Mouse (Mus musculus) forebrain, embryonic 12.5 days (tissue): Measurements from ENCODE around the gene Usp5. TPM values are rescaled to one million over a fixed set of nuclear protein-coding genes. Genes with fewer than 3 reads are reported as not detected.
A peak's percentile ranks its signal among the peaks of the same experiment; 100 is the strongest.

Source experiments
- ATAC-seq: fragments of 200-750 bp; cut with Nextera tagmentation; 2 replicates; pipeline ENCODE4 v1.8.0; 2017; ENCODE audit warnings: moderate TSS enrichment; ENCODE audit not compliant: low FRiP score
- H3K27ac ChIP-seq: fragments of 300-500 bp; sonication (generic); 2 replicates; pipeline ENCODE4 v1.5.1; 2016; ENCODE audit warnings: mild to moderate bottlenecking
- H3K27me3 ChIP-seq: fragments of 300-500 bp; sonication (generic); 2 replicates; pipeline ENCODE4 v1.6.1; 2016; ENCODE audit warnings: mild to moderate bottlenecking
- H3K36me3 ChIP-seq: fragments of 300-500 bp; sonication (generic); replicated peaks from 2 replicates; pipeline ENCODE4 v1.6.1; 2016; ENCODE audit warnings: mild to moderate bottlenecking
- H3K4me1 ChIP-seq: fragments of 300-500 bp; sonication (generic); 2 replicates; pipeline ENCODE4 v1.6.1; 2016
- H3K4me2 ChIP-seq: fragments of 300-500 bp; sonication (generic); 2 replicates; pipeline ENCODE4 v1.6.1; 2016; ENCODE audit warnings: mild to moderate bottlenecking, moderate library complexity
- H3K4me3 ChIP-seq: fragments of 300-500 bp; sonication (generic); replicated peaks from 2 replicates; pipeline ENCODE4 v1.5.1; 2016; ENCODE audit warnings: mild to moderate bottlenecking
- H3K9ac ChIP-seq: fragments of 300-500 bp; sonication (generic); 2 replicates; pipeline ENCODE4 v1.6.1; 2016; ENCODE audit warnings: mild to moderate bottlenecking
- H3K9me3 ChIP-seq: fragments of 300-500 bp; sonication (generic); 2 replicates; pipeline ENCODE4 v1.6.1; 2016
- WGBS: fragments of 180-500 bp; shearing (Covaris S2); methylation state at CpG from one replicate; pipeline ENCODE4 v1.1.7; 2016; 5-methylcytosine and 5-hydroxymethylcytosine counted together
- polyA plus RNA-seq: library from polyadenylated mRNA; unstranded; fragments of >200 nt; fragmentation: Nextera tagmentation; extraction: Ambion mirVana; gene quantifications from 2 replicates; pipeline ENCODE4 v1.2.1, GENCODE M21; 2016

Usp5 gene
- polyA plus RNA-seq, 1 experiment from 2014 or later = 199 TPM

- Histone ChIP-seq H3K9ac (no peak overlapping the region), H3K36me3 (no peaks in the 10 kb centered on the region), H3K27ac (0 out of 2 replicates have a peak overlapping the region, but pooled peaks have one; percentile 10), H3K4me1 (peaks cover 24% of the 10 kb centered on the region), H3K4me2 (peak overlapping the region; percentile 65), H3K9me3 (no peaks in the 10 kb centered on the region), H3K27me3 (peaks cover 38% of the 10 kb centered on the region), H3K4me3 (peak overlapping the region; percentile 40)
- 0 out of 2 replicates have a peak, but pooled peaks have one; percentile 53 for ATAC-seq
- WGBS = 19% methylated on average over 19 of the region's 19 CpGs
Observed at GRCm38 (mm10) chr6:124767920-124768703, 61.2 kb downstream of the Usp5 start.

- H3K9ac ChIP-seq = no peak overlapping the region
- ATAC-seq = no peak
- no peaks in the 10 kb centered on the region for H3K36me3 ChIP-seq
- H3K4me1 ChIP-seq = peaks cover 24% of the 10 kb centered on the region
- H3K27me3 ChIP-seq = peaks cover 38% of the 10 kb centered on the region
- H3K27ac ChIP-seq = 0 out of 2 replicates have a peak overlapping the region, but pooled peaks have one; percentile 10
- no peak overlapping the region for H3K4me3 ChIP-seq
- H3K9me3 ChIP-seq = no peaks in the 10 kb centered on the region
- H3K4me2 ChIP-seq = no peak overlapping the region
- WGBS = 27% methylated on average over 4 of the region's 4 CpGs
Observed at GRCm38 (mm10) chr6:124767536-124767919, 61.8 kb downstream of the Usp5 start.

- H3K36me3 ChIP-seq = no peaks in the 10 kb centered on the region
- peaks cover 38% of the 10 kb centered on the region for H3K27me3 ChIP-seq
- no peaks in the 10 kb centered on the region for H3K9me3 ChIP-seq
- H3K27ac ChIP-seq = no peak overlapping the region
- no peak overlapping the region for H3K4me2 ChIP-seq
- H3K9ac ChIP-seq = no peak overlapping the region
- peaks cover 24% of the 10 kb centered on the region for H3K4me1 ChIP-seq
- WGBS = 91% methylated on average over 7 of the region's 7 CpGs
- no peak overlapping the region for H3K4me3 ChIP-seq
- ATAC-seq = no peak
Observed at GRCm38 (mm10) chr6:124765951-124766350, 63.3 kb downstream of the Usp5 start.

Other genes with a start within 250 kb of the Usp5 start
- 0.08 TPM in 2 replicates for gene C1s2, start 193.4 kb downstream of the Usp5 start, polyA plus RNA-seq
- gene Lpcat3, start 166.5 kb downstream of the Usp5 start, polyA plus RNA-seq = 28.1 and 35.0 TPM in 2 replicates
- gene Emg1, start 117.3 kb downstream of the Usp5 start, polyA plus RNA-seq = 194 and 199 TPM in 2 replicates
- 330 and 338 TPM in 2 replicates for gene Phb2, start 117.1 kb downstream of the Usp5 start, polyA plus RNA-seq
- 5.4 and 6.1 TPM in 2 replicates for gene Ptpn6, start 90.8 kb downstream of the Usp5 start, polyA plus RNA-seq
- 550 and 568 TPM in 2 replicates for gene Grcc10, start 88.1 kb downstream of the Usp5 start, polyA plus RNA-seq
- gene Gm45234, start 73.5 kb downstream of the Usp5 start, polyA plus RNA-seq = not detected in 2 replicates
- gene Atn1, start 73.0 kb downstream of the Usp5 start, polyA plus RNA-seq = 17.6 and 19.2 TPM in 2 replicates
- gene Eno2, start 59.8 kb downstream of the Usp5 start, polyA plus RNA-seq = 10.5 and 10.6 TPM in 2 replicates
- gene Lrrc23, start 49.8 kb downstream of the Usp5 start, polyA plus RNA-seq = 3.3 and 4.0 TPM in 2 replicates
- gene Spsb2, start 20.8 kb downstream of the Usp5 start, polyA plus RNA-seq = 4.5 and 7.7 TPM in 2 replicates
- 559 and 592 TPM in 2 replicates for gene Tpi1, start 15.2 kb downstream of the Usp5 start, polyA plus RNA-seq
- 233 and 244 TPM in 2 replicates for gene Cdca3, start 63 bp upstream of the Usp5 start, polyA plus RNA-seq
- gene Gnb3, start 10.8 kb upstream of the Usp5 start, polyA plus RNA-seq = 0.67 and 1.1 TPM in 2 replicates
- gene P3h3, start 28.3 kb upstream of the Usp5 start, polyA plus RNA-seq = 15.0 and 19.8 TPM in 2 replicates
- 9.9 and 10.2 TPM in 2 replicates for gene Gpr162, start 34.5 kb upstream of the Usp5 start, polyA plus RNA-seq
- 0.12 and 0.14 TPM in 2 replicates for gene Cd4, start 58.7 kb upstream of the Usp5 start, polyA plus RNA-seq
- 2.0 and 3.0 TPM in 2 replicates for gene Lag3, start 82.2 kb upstream of the Usp5 start, polyA plus RNA-seq
- gene Ptms, start 90.6 kb upstream of the Usp5 start, polyA plus RNA-seq = 516 and 526 TPM in 2 replicates
- 445 and 449 TPM in 2 replicates for gene Mlf2, start 101.9 kb upstream of the Usp5 start, polyA plus RNA-seq
- gene Cops7a, start 136.1 kb upstream of the Usp5 start, polyA plus RNA-seq = 104 and 110 TPM in 2 replicates
- gene Pianp, start 167.2 kb upstream of the Usp5 start, polyA plus RNA-seq = 6.9 and 8.2 TPM in 2 replicates
- 16.7 and 19.1 TPM in 2 replicates for gene Zfp384, start 179.7 kb upstream of the Usp5 start, polyA plus RNA-seq
- 163 and 164 TPM in 2 replicates for gene Ing4, start 210.3 kb upstream of the Usp5 start, polyA plus RNA-seq
- 14.7 and 17.7 TPM in 2 replicates for gene Acrbp, start 220.2 kb upstream of the Usp5 start, polyA plus RNA-seq
- 0.31 TPM in 1 of 2 replicates, not detected in the other for gene Lpar5, start 238.4 kb upstream of the Usp5 start, polyA plus RNA-seq